Mouse (Mus musculus): Measurements from ENCODE around the gene Zfp804a. TPM values are rescaled to one million over a fixed set of nuclear protein-coding genes. Genes with fewer than 3 reads are reported as not detected.

Zfp804a gene
- polyA plus RNA-seq, 1 experiment from 2014 or later = 12.7 TPM

GRCm38 (mm10) chr2:82119577-82119976 is 66.6 kb downstream of the Zfp804a start:
- no peak for ATAC-seq (ENCODE audit: low FRiP score, low read depth)
- no peak overlapping the region for H3K4me2 ChIP-seq
- 35% methylated on average over 2 of the region's 2 CpGs for WGBS
- H3K27ac ChIP-seq (replicated peaks) = no peak overlapping the region
- no peaks in the 10 kb centered on the region for H3K36me3 ChIP-seq
- H3K9ac ChIP-seq = no peak overlapping the region
- no peaks in the 10 kb centered on the region for H3K4me1 ChIP-seq (replicated peaks)
- H3K4me3 ChIP-seq = no peak overlapping the region
- no peaks in the 10 kb centered on the region for H3K9me3 ChIP-seq
- no peaks in the 10 kb centered on the region for H3K27me3 ChIP-seq

GRCm38 (mm10) chr2:82178693-82179092 is 125.7 kb downstream of the Zfp804a start:
- Histone ChIP-seq H3K27me3 (no peaks in the 10 kb centered on the region), H3K9me3 (0 out of 2 replicates have a peak, but pooled peaks cover 4% of the 10 kb centered on the region), H3K9ac (no peak overlapping the region), H3K27ac (replicated peaks) (no peak overlapping the region), H3K4me3 (no peak overlapping the region), H3K4me2 (no peak overlapping the region), H3K36me3 (no peaks in the 10 kb centered on the region), H3K4me1 (replicated peaks) (no peaks in the 10 kb centered on the region)
- WGBS = 95% methylated on average over 2 of the region's 2 CpGs
- ATAC-seq (ENCODE audit: low FRiP score, low read depth) = no peak

DNA sequence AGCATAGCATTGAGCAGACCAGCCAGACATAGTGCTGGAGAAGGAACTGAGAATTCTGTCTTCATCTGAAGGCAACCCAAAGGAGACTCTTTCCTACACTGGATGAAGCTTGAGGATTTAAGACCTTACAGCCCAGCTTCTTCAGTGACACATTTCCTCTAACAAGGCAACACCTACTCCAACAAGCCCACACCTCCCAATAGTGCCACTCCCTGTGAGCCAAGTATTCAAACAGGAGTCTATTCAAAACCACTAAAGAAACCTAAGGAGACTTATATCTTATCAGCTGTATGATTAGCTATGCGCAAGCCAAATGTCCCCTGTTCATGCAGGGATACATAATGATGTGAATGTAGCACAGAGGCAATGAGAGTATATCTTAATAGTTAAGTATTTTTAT is 128.0 kb downstream of the Zfp804a start:
- Histone ChIP-seq H3K4me3 (no peak overlapping the region), H3K27me3 (no peaks in the 10 kb centered on the region), H3K4me2 (no peak overlapping the region), H3K4me1 (replicated peaks) (no peaks in the 10 kb centered on the region), H3K36me3 (no peaks in the 10 kb centered on the region), H3K27ac (replicated peaks) (no peak overlapping the region), H3K9ac (no peak overlapping the region), H3K9me3 (no peaks in the 10 kb centered on the region)
- WGBS = 100% methylated on average over 1 of the region's 1 CpGs
- no peak for ATAC-seq (ENCODE audit: low FRiP score, low read depth)

DNA sequence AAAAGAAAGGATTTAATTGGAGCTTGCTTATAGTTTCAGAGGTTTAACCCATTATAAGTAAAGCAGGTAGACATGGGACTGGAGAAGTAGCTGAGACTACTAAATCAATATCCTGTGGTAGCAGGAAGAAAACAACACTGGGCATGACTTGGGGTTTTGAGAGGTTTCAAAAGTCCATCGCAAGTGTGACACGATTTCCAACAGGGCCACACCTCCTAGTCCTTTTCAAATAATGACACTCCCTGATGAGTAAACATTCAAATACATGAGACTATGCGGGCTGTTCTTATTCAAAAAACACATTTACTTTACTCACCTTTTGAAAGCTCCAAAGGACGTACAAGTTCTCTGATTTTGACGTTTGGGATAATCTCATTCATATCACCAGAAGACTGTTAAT is 146.9 kb downstream of the Zfp804a start:
- no peak overlapping the region for H3K9ac ChIP-seq
- no peak overlapping the region for H3K4me2 ChIP-seq
- H3K27ac ChIP-seq (replicated peaks) = no peak overlapping the region

DNA sequence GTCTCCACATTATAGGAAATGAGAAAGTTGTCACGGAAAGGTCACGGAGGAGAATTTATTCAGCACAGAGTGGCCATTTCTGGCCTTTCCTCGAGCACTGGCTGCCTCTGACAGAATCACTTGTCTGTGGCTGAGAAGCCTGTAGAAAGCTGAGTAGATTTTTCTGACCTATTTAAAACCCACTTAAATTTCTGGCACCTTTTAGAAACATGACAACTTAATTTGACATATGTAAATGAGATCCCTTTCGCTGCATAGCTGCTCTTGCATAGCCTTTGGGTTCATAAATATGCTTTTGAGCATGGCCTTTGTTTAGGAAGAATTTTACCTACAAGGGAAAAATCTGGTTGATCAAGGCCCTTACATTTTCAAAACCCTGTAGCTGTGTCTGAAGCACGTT is 147.6 kb downstream of the Zfp804a start:
- Histone ChIP-seq H3K9me3 (no peaks in the 10 kb centered on the region), H3K4me3 (no peak overlapping the region), H3K4me1 (replicated peaks) (no peaks in the 10 kb centered on the region), H3K9ac (no peak overlapping the region), H3K36me3 (no peaks in the 10 kb centered on the region), H3K27ac (replicated peaks) (no peak overlapping the region), H3K27me3 (no peaks in the 10 kb centered on the region), H3K4me2 (no peak overlapping the region)
- ATAC-seq (ENCODE audit: low FRiP score, low read depth) = no peak
- WGBS = 68% methylated on average over 5 of the region's 5 CpGs

More for the DNA sequence above, 146.9 kb downstream of the Zfp804a start:
- Histone ChIP-seq H3K9me3 (no peaks in the 10 kb centered on the region), H3K4me1 (replicated peaks) (no peaks in the 10 kb centered on the region), H3K36me3 (no peaks in the 10 kb centered on the region), H3K27me3 (no peaks in the 10 kb centered on the region), H3K4me3 (no peak overlapping the region)
- no peak for ATAC-seq (ENCODE audit: low FRiP score, low read depth)
- WGBS = 82% methylated on average over 5 of the region's 5 CpGs

GRCm38 (mm10) chr2:82210605-82211004 is 157.6 kb downstream of the Zfp804a start:
- ATAC-seq (ENCODE audit: low FRiP score, low read depth) = no peak
- Histone ChIP-seq H3K9ac (no peak overlapping the region), H3K4me3 (no peak overlapping the region), H3K36me3 (no peaks in the 10 kb centered on the region), H3K4me2 (no peak overlapping the region), H3K27me3 (no peaks in the 10 kb centered on the region), H3K4me1 (replicated peaks) (no peaks in the 10 kb centered on the region), H3K27ac (replicated peaks) (no peak overlapping the region), H3K9me3 (0 out of 2 replicates have a peak, but pooled peaks cover 4% of the 10 kb centered on the region)
- WGBS = 79% methylated on average over 1 of the region's 1 CpGs

GRCm38 (mm10) chr2:82211972-82212371 is 158.9 kb downstream of the Zfp804a start:
- H3K9me3 ChIP-seq = 0 out of 2 replicates have a peak, but pooled peaks cover 5% of the 10 kb centered on the region
- no peak overlapping the region for H3K4me2 ChIP-seq
- no peak overlapping the region for H3K4me3 ChIP-seq
- H3K27ac ChIP-seq (replicated peaks) = no peak overlapping the region
- ATAC-seq (ENCODE audit: low FRiP score, low read depth) = no peak
- H3K27me3 ChIP-seq = no peaks in the 10 kb centered on the region
- WGBS = 53% methylated on average over 1 of the region's 1 CpGs
- H3K36me3 ChIP-seq = no peaks in the 10 kb centered on the region
- H3K9ac ChIP-seq = no peak overlapping the region
- H3K4me1 ChIP-seq (replicated peaks) = no peaks in the 10 kb centered on the region

- no peaks in the 10 kb centered on the region for H3K36me3 ChIP-seq
- WGBS = 79% methylated on average over 2 of the region's 2 CpGs
- no peak overlapping the region for H3K9ac ChIP-seq
- no peak overlapping the region for H3K27ac ChIP-seq (replicated peaks)
- H3K9me3 ChIP-seq = 0 out of 2 replicates have a peak, but pooled peaks cover 5% of the 10 kb centered on the region
- no peak overlapping the region for H3K4me3 ChIP-seq
- no peaks in the 10 kb centered on the region for H3K4me1 ChIP-seq (replicated peaks)
- no peak for ATAC-seq (ENCODE audit: low FRiP score, low read depth)
- H3K4me2 ChIP-seq = no peak overlapping the region
- no peaks in the 10 kb centered on the region for H3K27me3 ChIP-seq
Measured at GRCm38 (mm10) chr2:82217873-82218272, 164.9 kb downstream of the Zfp804a start.

GRCm38 (mm10) chr2:82246020-82246419 is 193.0 kb downstream of the Zfp804a start:
- Histone ChIP-seq H3K27ac (replicated peaks) (no peak overlapping the region), H3K9me3 (no peaks in the 10 kb centered on the region), H3K9ac (no peak overlapping the region), H3K27me3 (no peaks in the 10 kb centered on the region), H3K4me1 (replicated peaks) (no peaks in the 10 kb centered on the region), H3K36me3 (no peaks in the 10 kb centered on the region), H3K4me2 (no peak overlapping the region), H3K4me3 (no peak overlapping the region)
- ATAC-seq (ENCODE audit: low FRiP score, low read depth) = no peak

- Histone ChIP-seq H3K9ac (no peak overlapping the region), H3K27me3 (no peaks in the 10 kb centered on the region), H3K4me3 (no peak overlapping the region), H3K36me3 (no peaks in the 10 kb centered on the region), H3K4me2 (no peak overlapping the region), H3K27ac (replicated peaks) (no peak overlapping the region), H3K4me1 (replicated peaks) (no peaks in the 10 kb centered on the region), H3K9me3 (no peaks in the 10 kb centered on the region)
- no peak for ATAC-seq (ENCODE audit: low FRiP score, low read depth)
Measured at GRCm38 (mm10) chr2:82246902-82247522, 194.0 kb downstream of the Zfp804a start.

GRCm38 (mm10) chr2:82253382-82253781 is 200.4 kb downstream of the Zfp804a start:
- H3K36me3 ChIP-seq = 0 out of 2 replicates have a peak, but pooled peaks cover 9% of the 10 kb centered on the region
- H3K9ac ChIP-seq = no peak overlapping the region
- no peaks in the 10 kb centered on the region for H3K4me1 ChIP-seq (replicated peaks)
- H3K9me3 ChIP-seq = no peaks in the 10 kb centered on the region
- no peak overlapping the region for H3K4me3 ChIP-seq
- H3K4me2 ChIP-seq = no peak overlapping the region
- no peak overlapping the region for H3K27ac ChIP-seq (replicated peaks)
- ATAC-seq (ENCODE audit: low FRiP score, low read depth) = no peak
- H3K27me3 ChIP-seq = no peaks in the 10 kb centered on the region
- WGBS = 80% methylated on average over 5 of the region's 5 CpGs

GRCm38 (mm10) chr2:82282591-82283269 is 229.7 kb downstream of the Zfp804a start:
- Histone ChIP-seq H3K27ac (replicated peaks) (no peak overlapping the region), H3K4me2 (no peak overlapping the region), H3K4me1 (replicated peaks) (no peaks in the 10 kb centered on the region), H3K9me3 (no peaks in the 10 kb centered on the region), H3K9ac (no peak overlapping the region), H3K4me3 (no peak overlapping the region), H3K36me3 (no peaks in the 10 kb centered on the region), H3K27me3 (no peaks in the 10 kb centered on the region)
- 67% methylated on average over 2 of the region's 2 CpGs for WGBS
- ATAC-seq (ENCODE audit: low FRiP score, low read depth) = no peak
